Mouse (Mus musculus): ENCODE results near the gene Rbm47.

GRCm38 (mm10) chr5:66086952-66087351, 86.0 kb downstream of the Rbm47 start:
- no peak for TF ChIP-seq CTCF (IDR thresholded peaks at IDR 0.05; ENCODE audit: borderline replicate concordance, insufficient read depth, low read length)
- TF ChIP-seq POLR2A (IDR thresholded peaks at IDR 0.05; ENCODE audit: low read depth, low read length): no peak

All from embryonic fibroblast, embryonic 13.5 days (primary cell).